Mouse (Mus musculus): ENCODE data around the gene Unc13a. TPM values are rescaled to one million over a fixed set of nuclear protein-coding genes. Genes with fewer than 3 reads are reported as not detected.

Gene Unc13a
- polyA plus RNA-seq, 1 experiment from 2014 or later = 1.1 TPM

GRCm38 (mm10) chr8:71629096-71629697 lies 42.4 kb downstream of the Unc13a start:
- peaks cover 12% of the 10 kb centered on the region; the same call in 1 of the 2 replicates for H3K36me3 ChIP-seq
- peak; percentile 82 for ATAC-seq (ENCODE audit: insufficient read depth, low FRiP score, low read depth)
- H3K27me3 ChIP-seq (replicated peaks) = peaks cover 17% of the 10 kb centered on the region
- peak overlapping the region; percentile 84 for H3K27ac ChIP-seq
- no peaks in the 10 kb centered on the region for H3K9me3 ChIP-seq
- peak overlapping the region; percentile 56 for H3K9ac ChIP-seq
- 1% methylated on average over 54 of the region's 55 CpGs for WGBS
- H3K4me2 ChIP-seq = peak overlapping the region; percentile 100
- peak overlapping the region; percentile 59 for H3K4me3 ChIP-seq (replicated peaks)
- H3K4me1 ChIP-seq = peaks cover 37% of the 10 kb centered on the region

- Histone ChIP-seq H3K27me3 (replicated peaks) (peaks cover 11% of the 10 kb centered on the region), H3K9ac (peak overlapping the region; percentile 56), H3K9me3 (no peaks in the 10 kb centered on the region), H3K4me1 (peaks cover 32% of the 10 kb centered on the region), H3K4me2 (peak overlapping the region; percentile 100), H3K36me3 (peaks cover 17% of the 10 kb centered on the region), H3K27ac (peak overlapping the region; percentile 84), H3K4me3 (replicated peaks) (peak overlapping the region; percentile 59)
- 7% methylated on average over 16 of the region's 16 CpGs for WGBS
- no peak for ATAC-seq (ENCODE audit: insufficient read depth, low FRiP score, low read depth)
These were observed 43.0 kb downstream of the Unc13a start for GRCm38 (mm10) chr8:71628396-71629095.

GRCm38 (mm10) chr8:71627265-71628099 lies 44.1 kb downstream of the Unc13a start:
- H3K36me3 ChIP-seq = peaks cover 28% of the 10 kb centered on the region
- no peak overlapping the region for H3K4me3 ChIP-seq (replicated peaks)
- no peak for ATAC-seq (ENCODE audit: insufficient read depth, low FRiP score, low read depth)
- peaks cover 32% of the 10 kb centered on the region for H3K4me1 ChIP-seq
- H3K27ac ChIP-seq = peak overlapping the region; percentile 84
- 40% methylated on average over 9 of the region's 9 CpGs for WGBS
- no peaks in the 10 kb centered on the region for H3K9me3 ChIP-seq
- H3K4me2 ChIP-seq = no peak overlapping the region
- no peak overlapping the region for H3K9ac ChIP-seq
- H3K27me3 ChIP-seq (replicated peaks) = peaks cover 10% of the 10 kb centered on the region

- no peak overlapping the region for H3K9ac ChIP-seq
- H3K27ac ChIP-seq = no peak overlapping the region
- 79% methylated on average over 9 of the region's 9 CpGs for WGBS
- peaks cover 35% of the 10 kb centered on the region for H3K36me3 ChIP-seq
- H3K27me3 ChIP-seq (replicated peaks) = peaks cover 10% of the 10 kb centered on the region
- H3K4me3 ChIP-seq (replicated peaks) = no peak overlapping the region
- peaks cover 32% of the 10 kb centered on the region for H3K4me1 ChIP-seq
- no peaks in the 10 kb centered on the region for H3K9me3 ChIP-seq
- H3K4me2 ChIP-seq = no peak overlapping the region
- no peak for ATAC-seq (ENCODE audit: insufficient read depth, low FRiP score, low read depth)
These were observed 44.8 kb downstream of the Unc13a start for GRCm38 (mm10) chr8:71626753-71627152.

GRCm38 (mm10) chr8:71625088-71625487 lies 46.5 kb downstream of the Unc13a start:
- no peak overlapping the region for H3K4me3 ChIP-seq (replicated peaks)
- peaks cover 47% of the 10 kb centered on the region for H3K36me3 ChIP-seq
- WGBS = 82% methylated on average over 1 of the region's 1 CpGs
- H3K4me2 ChIP-seq = no peak overlapping the region
- no peaks in the 10 kb centered on the region for H3K9me3 ChIP-seq
- peaks cover 3% of the 10 kb centered on the region for H3K27me3 ChIP-seq (replicated peaks)
- ATAC-seq (ENCODE audit: insufficient read depth, low FRiP score, low read depth) = no peak
- H3K27ac ChIP-seq = no peak overlapping the region
- peaks cover 29% of the 10 kb centered on the region for H3K4me1 ChIP-seq
- no peak overlapping the region for H3K9ac ChIP-seq

GRCm38 (mm10) chr8:71619786-71620185 lies 51.8 kb downstream of the Unc13a start:
- H3K27ac ChIP-seq = no peak overlapping the region
- H3K4me1 ChIP-seq = no peaks in the 10 kb centered on the region
- peaks cover 72% of the 10 kb centered on the region for H3K36me3 ChIP-seq
- H3K4me3 ChIP-seq (replicated peaks) = no peak overlapping the region
- no peaks in the 10 kb centered on the region for H3K9me3 ChIP-seq
- WGBS = 96% methylated on average over 2 of the region's 2 CpGs
- H3K9ac ChIP-seq = no peak overlapping the region
- H3K27me3 ChIP-seq (replicated peaks) = no peaks in the 10 kb centered on the region
- H3K4me2 ChIP-seq = no peak overlapping the region
- ATAC-seq (ENCODE audit: insufficient read depth, low FRiP score, low read depth) = no peak

- Histone ChIP-seq H3K36me3 (peaks cover 23% of the 10 kb centered on the region), H3K4me3 (replicated peaks) (no peak overlapping the region), H3K27ac (no peak overlapping the region), H3K9ac (no peak overlapping the region), H3K27me3 (replicated peaks) (no peaks in the 10 kb centered on the region), H3K4me1 (peaks cover 12% of the 10 kb centered on the region), H3K9me3 (no peaks in the 10 kb centered on the region), H3K4me2 (no peak overlapping the region)
- ATAC-seq (ENCODE audit: insufficient read depth, low FRiP score, low read depth) = no peak
- 56% methylated on average over 4 of the region's 4 CpGs for WGBS
These were observed 58.1 kb downstream of the Unc13a start for GRCm38 (mm10) chr8:71613418-71613817.

GRCm38 (mm10) chr8:71612141-71612540 lies 59.4 kb downstream of the Unc13a start:
- Histone ChIP-seq H3K4me3 (replicated peaks) (peak overlapping the region; percentile 90), H3K27me3 (replicated peaks) (no peaks in the 10 kb centered on the region), H3K9me3 (no peaks in the 10 kb centered on the region), H3K36me3 (peaks cover 15% of the 10 kb centered on the region), H3K9ac (0 out of 2 replicates have a peak overlapping the region, but pooled peaks have one; percentile 89), H3K4me1 (peaks cover 12% of the 10 kb centered on the region), H3K4me2 (peak overlapping the region; percentile 71), H3K27ac (no peak overlapping the region)
- no peak for ATAC-seq (ENCODE audit: insufficient read depth, low FRiP score, low read depth)
- WGBS = 34% methylated on average over 5 of the region's 5 CpGs

- peak within 1 kb of the TSS; percentile 71 for H3K4me2 ChIP-seq
- peaks cover 12% of the 10 kb centered on the region for H3K4me1 ChIP-seq
- H3K27ac ChIP-seq = peak within 1 kb of the TSS; percentile 88
- no peaks in the 10 kb centered on the region for H3K27me3 ChIP-seq (replicated peaks)
- no peaks in the 10 kb centered on the region for H3K9me3 ChIP-seq
- peaks cover 9% of the 10 kb centered on the region for H3K36me3 ChIP-seq
- peak; percentile 99 for ATAC-seq (ENCODE audit: insufficient read depth, low FRiP score, low read depth)
- H3K4me3 ChIP-seq (replicated peaks) = peak within 1 kb of the TSS; percentile 90
- under 1% methylated on average over 82 of the region's 82 CpGs for WGBS
- H3K9ac ChIP-seq = peak within 1 kb of the TSS; percentile 89
These were observed 60.5 kb downstream of the Unc13a start, which contains the start of gene Colgalt1 for GRCm38 (mm10) chr8:71610822-71611651. Gene Colgalt1 (plus strand): TSS chr8:71610998.

GRCm38 (mm10) chr8:71604021-71604420 lies 67.5 kb downstream of the Unc13a start:
- ATAC-seq (ENCODE audit: insufficient read depth, low FRiP score, low read depth) = no peak
- no peaks in the 10 kb centered on the region for H3K36me3 ChIP-seq
- H3K4me2 ChIP-seq = no peak overlapping the region
- peaks cover 14% of the 10 kb centered on the region for H3K27me3 ChIP-seq (replicated peaks)
- no peak overlapping the region for H3K9ac ChIP-seq
- 62% methylated on average over 7 of the region's 7 CpGs for WGBS
- H3K27ac ChIP-seq = no peak overlapping the region
- H3K4me3 ChIP-seq (replicated peaks) = no peak overlapping the region
- no peaks in the 10 kb centered on the region for H3K9me3 ChIP-seq
- peaks cover 18% of the 10 kb centered on the region for H3K4me1 ChIP-seq

- H3K27ac ChIP-seq = 0 out of 2 replicates have a peak overlapping the region, but pooled peaks have one; percentile 19
- peaks cover 14% of the 10 kb centered on the region for H3K27me3 ChIP-seq (replicated peaks)
- H3K4me2 ChIP-seq = peak overlapping the region; percentile 85
- no peaks in the 10 kb centered on the region for H3K36me3 ChIP-seq
- H3K9ac ChIP-seq = no peak overlapping the region
- peak; percentile 91 for ATAC-seq (ENCODE audit: insufficient read depth, low FRiP score, low read depth)
- H3K9me3 ChIP-seq = no peaks in the 10 kb centered on the region
- peak overlapping the region; percentile 38 for H3K4me3 ChIP-seq (replicated peaks)
- peaks cover 18% of the 10 kb centered on the region for H3K4me1 ChIP-seq
- under 1% methylated on average over 32 of the region's 32 CpGs for WGBS
These were observed 68.8 kb downstream of the Unc13a start for GRCm38 (mm10) chr8:71602666-71603334.
